Mouse (Mus musculus) MEL (cell line): ENCODE measurements around the gene Tesk2.

ENCODE experiments used
- CTCF ChIP-seq, 3 experiments: IDR thresholded peaks in 2 of 3; conservative IDR thresholded peaks in 1 of 3; 2 replicates each; pipeline ENCODE4 v1.5.1; 2011 to 2012; ENCODE audit warnings: low read length in 3 of 3, low read depth in 2 of 3, mild to moderate bottlenecking in 2 of 3, improper control_type of control experiment in 1 of 3, inconsistent platforms in 1 of 3, mixed read lengths in 1 of 3, moderate library complexity in 1 of 3; ENCODE audit not compliant: control insufficient read depth in 1 of 3, insufficient read depth in 1 of 3, poor library complexity in 1 of 3, severe bottlenecking in 1 of 3
- GATA1 ChIP-seq: IDR thresholded peaks from 2 replicates; pipeline ENCODE4 v1.6.1; 2011; ENCODE audit warnings: low read depth, low read length, improper control_type of control experiment
- MAX ChIP-seq: IDR thresholded peaks from 2 replicates; pipeline ENCODE4 v1.6.1; 2011; ENCODE audit warnings: low read length, improper control_type of control experiment
- MAZ ChIP-seq: IDR thresholded peaks from 2 replicates; pipeline ENCODE4 v1.6.1; 2012; ENCODE audit warnings: low read depth, mild to moderate bottlenecking, inconsistent platforms, low read length, improper control_type of control experiment
- NRF1 ChIP-seq: IDR thresholded peaks from 2 replicates; pipeline ENCODE4 v1.6.1; 2014; ENCODE audit warnings: low read depth, mild to moderate bottlenecking, inconsistent platforms, low read length, improper control_type of control experiment, moderate library complexity; ENCODE audit not compliant: poor library complexity, insufficient read depth, severe bottlenecking
- POLR2A ChIP-seq, 2 experiments: IDR thresholded peaks; 2 replicates each; pipeline ENCODE4 v1.6.1; 2011 to 2012; ENCODE audit warnings: low read length in 2 of 2, mild to moderate bottlenecking in 2 of 2, control low read depth in 1 of 2, improper control_type of control experiment in 1 of 2, low read depth in 1 of 2, moderate library complexity in 1 of 2; ENCODE audit not compliant: control insufficient read depth in 1 of 2, insufficient read depth in 1 of 2, poor library complexity in 1 of 2
- POLR2AphosphoS2 ChIP-seq: IDR thresholded peaks from 2 replicates; pipeline ENCODE4 v1.6.1; 2011; ENCODE audit warnings: low read length, improper control_type of control experiment
- TAL1 ChIP-seq: IDR thresholded peaks from 2 replicates; pipeline ENCODE4 v1.6.1; 2012; ENCODE audit warnings: mild to moderate bottlenecking, inconsistent platforms, low read length, moderate library complexity, mixed read lengths
- TCF12 ChIP-seq: IDR thresholded peaks from 2 replicates; pipeline ENCODE4 v1.6.1; 2014; ENCODE audit warnings: low read depth, mild to moderate bottlenecking, inconsistent platforms, low read length, improper control_type of control experiment, moderate library complexity
- ZKSCAN1 ChIP-seq: IDR thresholded peaks from 2 replicates; pipeline ENCODE4 v1.6.1; 2012; ENCODE audit warnings: low read depth, mild to moderate bottlenecking, inconsistent platforms, low read length, improper control_type of control experiment, moderate library complexity
- ZNF384 ChIP-seq: IDR thresholded peaks from 2 replicates; pipeline ENCODE4 v1.6.1; 2012; ENCODE audit warnings: low read depth, mild to moderate bottlenecking, inconsistent platforms, low read length, improper control_type of control experiment

GRCm38 (mm10) chr4:116676027-116676426 lies 44.7 kb upstream of the Tesk2 start:
- TF ChIP-seq ZKSCAN1 (no peak), NRF1 (no peak), GATA1 (no peak), POLR2A (IDR thresholded peaks at IDR 0.05; ENCODE audit: control insufficient read depth in 1 of 2, insufficient read depth in 1 of 2, low read depth in 1 of 2, low read length in 2 of 2, poor library complexity in 1 of 2) (no peak), TCF12 (no peak), POLR2AphosphoS2 (no peak), CTCF (IDR thresholded peaks at IDR 0.05 in 2 of 3, conservative IDR thresholded peaks at IDR 0.05 in 1 of 3; ENCODE audit: control insufficient read depth in 1 of 3, insufficient read depth in 1 of 3, low read depth in 2 of 3, low read length in 3 of 3, poor library complexity in 1 of 3, severe bottlenecking in 1 of 3) (no peak), MAZ (no peak), ZNF384 (no peak), TAL1 (no peak), MAX (no peak)
